Mouse (Mus musculus): Measurements from ENCODE around the gene Erlec1.

GRCm38 (mm10) chr11:30998704-30999103, 44.6 kb upstream of the Erlec1 start:
- TF ChIP-seq CTCF (IDR thresholded peaks at IDR 0.05; ENCODE audit: borderline replicate concordance, insufficient read depth, low read length) (no peak), POLR2A (IDR thresholded peaks at IDR 0.05; ENCODE audit: low read depth, low read length) (no peak)
